25 mouse cellular contexts compared by ENCODE assay signal in genomic region chr17:21018410-21019080, GRCm38 (mm10). TPM values are rescaled to one million over a fixed set of nuclear protein-coding genes. Genes with fewer than 3 reads are reported as not detected.
A peak's percentile ranks its signal among the peaks of the same experiment; 100 is the strongest.
DNase-seq lines count a peak whose midpoint lies in the region; ATAC-seq and TF ChIP-seq lines count a peak whose summit lies in the region.
"Had no signal": no experiment of that assay in that cellular context is flagged by ENCODE, and none has a peak within 500 bp of the region (broad histone marks: within the 10 kb centered on the region; RNA-seq: fewer than 3 reads in every experiment).

No protein-coding gene starts in this region.

- no peaks in the 10 kb centered on the region for H3K4me1 ChIP-seq in intestine, embryonic 15.5 days (replicated peaks)
- no peaks in the 10 kb centered on the region for H3K4me1 ChIP-seq in intestine, postnatal 0 days (replicated peaks; ENCODE audit: control insufficient read depth, insufficient read depth, low read length)
- no peaks in the 10 kb centered on the region for H3K4me1 ChIP-seq in intestine, embryonic 16.5 days (ENCODE audit: control insufficient read depth, insufficient read depth, low read length)
- H3K4me1 ChIP-seq in liver, embryonic 15.5 days (replicated peaks): peaks cover 20% of the 10 kb centered on the region
- H3K4me1 ChIP-seq: embryonic facial prominence, embryonic 10.5 days; forebrain, embryonic 10.5 days; heart, embryonic 13.5 days; hindbrain, embryonic 15.5 days had no signal

- 73% methylated on average over 1 of the region's 1 CpGs for WGBS in intestine, embryonic 15.5 days
- WGBS in intestine, postnatal 0 days: 62% methylated on average over 1 of the region's 1 CpGs
- 81% methylated on average over 1 of the region's 1 CpGs for WGBS in intestine, embryonic 16.5 days
- WGBS in liver, embryonic 15.5 days (ENCODE audit: insufficient replicate concordance): 32% methylated on average over 1 of the region's 1 CpGs

- TF ChIP-seq CTCF in intestine, postnatal 0 days (IDR thresholded peaks at IDR 0.05; ENCODE audit: low read depth): no peak

- H3K27me3 ChIP-seq in intestine, embryonic 15.5 days (replicated peaks): no peaks in the 10 kb centered on the region
- no peaks in the 10 kb centered on the region for H3K27me3 ChIP-seq in intestine, postnatal 0 days (replicated peaks; ENCODE audit: control insufficient read depth, insufficient read depth, low read length)
- H3K27me3 ChIP-seq in intestine, embryonic 16.5 days (replicated peaks; ENCODE audit: control insufficient read depth, insufficient read depth, low read length): no peaks in the 10 kb centered on the region
- no peaks in the 10 kb centered on the region for H3K27me3 ChIP-seq in liver, embryonic 15.5 days
- H3K27me3 ChIP-seq: heart, embryonic 13.5 days; hindbrain, embryonic 15.5 days had no signal

- H3K27ac ChIP-seq in intestine, embryonic 15.5 days: no peak overlapping the region
- H3K27ac ChIP-seq in intestine, postnatal 0 days (ENCODE audit: low read depth, low read length): no peak overlapping the region
- H3K27ac ChIP-seq in intestine, embryonic 16.5 days (ENCODE audit: low read length): no peak overlapping the region
- H3K27ac ChIP-seq in liver, embryonic 15.5 days (replicated peaks): peak overlapping the region; percentile 59
- H3K27ac ChIP-seq: embryonic facial prominence, embryonic 10.5 days; forebrain, embryonic 10.5 days; heart, embryonic 13.5 days; hindbrain, embryonic 15.5 days had no signal

- no peak overlapping the region for H3K9ac ChIP-seq in intestine, embryonic 15.5 days
- no peak overlapping the region for H3K9ac ChIP-seq in intestine, postnatal 0 days (ENCODE audit: low read depth, low read length)
- H3K9ac ChIP-seq in intestine, embryonic 16.5 days (ENCODE audit: low read depth, low read length): no peak overlapping the region
- H3K9ac ChIP-seq in liver, embryonic 15.5 days: no peak overlapping the region
- H3K9ac ChIP-seq: heart, embryonic 13.5 days; hindbrain, embryonic 15.5 days had no signal

- no peak overlapping the region for H3K4me3 ChIP-seq in intestine, embryonic 15.5 days (replicated peaks)
- no peak overlapping the region for H3K4me3 ChIP-seq in intestine, postnatal 0 days (ENCODE audit: low read depth, low read length)
- no peak overlapping the region for H3K4me3 ChIP-seq in intestine, embryonic 16.5 days (ENCODE audit: low read length)
- H3K4me3 ChIP-seq in liver, embryonic 15.5 days (replicated peaks): no peak overlapping the region
- H3K4me3 ChIP-seq: embryonic facial prominence, embryonic 10.5 days; forebrain, embryonic 10.5 days; heart, embryonic 13.5 days; hindbrain, embryonic 15.5 days had no signal

- H3K36me3 ChIP-seq in intestine, embryonic 15.5 days: 0 out of 2 replicates have a peak, but pooled peaks cover 4% of the 10 kb centered on the region
- peaks cover 20% of the 10 kb centered on the region for H3K36me3 ChIP-seq in intestine, postnatal 0 days (ENCODE audit: control insufficient read depth, insufficient read depth)
- peaks cover 12% of the 10 kb centered on the region; the same call in 1 of the 2 replicates for H3K36me3 ChIP-seq in intestine, embryonic 16.5 days (ENCODE audit: control insufficient read depth, insufficient read depth, low read length)
- H3K36me3 ChIP-seq in liver, embryonic 15.5 days (replicated peaks): peaks cover 42% of the 10 kb centered on the region

- no peak for DNase-seq in adrenal gland, postnatal 36 days
- no peak for DNase-seq in frontal cortex, postnatal 10 days (ENCODE audit: low spot score in 2 of 2)
- no peak for DNase-seq in layer of hippocampus, adult 11-12 months (ENCODE audit: low spot score)
- DNase-seq: adrenal gland, adult 8-10 months; cerebellum, adult 18-20 months; cerebellum, adult 9-11 months; cerebellum, postnatal 36 days; gastrocnemius, postnatal 36 days; heart, adult 11 months; heart, postnatal 36 days had no signal

- no peak overlapping the region for H3K4me2 ChIP-seq in intestine, embryonic 15.5 days (replicated peaks)
- no peak overlapping the region for H3K4me2 ChIP-seq in intestine, postnatal 0 days (replicated peaks; ENCODE audit: low read depth)
- no peak overlapping the region for H3K4me2 ChIP-seq in intestine, embryonic 16.5 days (ENCODE audit: low read depth, low read length)
- H3K4me2 ChIP-seq in liver, embryonic 15.5 days: peak overlapping the region; percentile 21; the same call in 1 of the 2 replicates
- H3K4me2 ChIP-seq: heart, embryonic 13.5 days; hindbrain, embryonic 15.5 days had no signal

- ATAC-seq in intestine, embryonic 15.5 days: 0 out of 2 replicates have a peak, but pooled peaks have one; percentile 45
- ATAC-seq in intestine, postnatal 0 days: no peak
- ATAC-seq in intestine, embryonic 16.5 days: peak; percentile 52; the same call in 1 of the 2 replicates
- peak; percentile 74 for ATAC-seq in liver, embryonic 15.5 days (ENCODE audit: insufficient read depth)
- peak; percentile 92 for ATAC-seq in megakaryocyte-erythroid progenitor cell, adult 5-6 weeks (replicated peaks; ENCODE audit: low FRiP score, low TSS enrichment, poor library complexity, severe bottlenecking)
- ATAC-seq: forebrain, embryonic 14.5 days had no signal

- no peaks in the 10 kb centered on the region for H3K9me3 ChIP-seq in intestine, embryonic 15.5 days
- H3K9me3 ChIP-seq in intestine, postnatal 0 days (ENCODE audit: control insufficient read depth): no peaks in the 10 kb centered on the region
- H3K9me3 ChIP-seq in intestine, embryonic 16.5 days (ENCODE audit: control insufficient read depth, low read length): no peaks in the 10 kb centered on the region
- H3K9me3 ChIP-seq in liver, embryonic 15.5 days (replicated peaks): no peaks in the 10 kb centered on the region
- H3K9me3 ChIP-seq: embryonic facial prominence, embryonic 10.5 days; forebrain, embryonic 10.5 days; heart, embryonic 13.5 days; hindbrain, embryonic 15.5 days had no signal

RNA-seq across cellular contexts. Expression of gene Zfp160, which starts 9.8 kb away (rescaled TPM):
- 10.2 and 11.3 TPM in 2 replicates for polyA plus RNA-seq in intestine, embryonic 15.5 days (2015; fragmentation: Nextera tagmentation; extraction: Ambion mirVana)
- polyA plus RNA-seq in intestine, postnatal 0 days (2015; fragmentation: Nextera tagmentation; extraction: Ambion mirVana): 5.8 and 7.9 TPM in 2 replicates
- polyA plus RNA-seq in intestine, embryonic 16.5 days (2015; fragmentation: Nextera tagmentation; extraction: Ambion mirVana): 8.2 TPM in 2 replicates
- polyA plus RNA-seq in liver, embryonic 15.5 days (2015; fragmentation: Nextera tagmentation; extraction: Ambion mirVana): 3.6 and 4.5 TPM in 2 replicates
- total RNA-seq in megakaryocyte-erythroid progenitor cell, adult 5-6 weeks (2014; fragmentation: Nextera tagmentation): 30.8 and 31.7 TPM in 2 replicates
- 25.4 and 39.1 TPM in 2 replicates for total RNA-seq in megakaryocyte-erythroid progenitor cell, adult 5-6 weeks (2017)
- 10 to 100 TPM; 14.9 to 15.8 TPM for total RNA-seq in adrenal gland, postnatal 36 days (2021)

RNA-seq across cellular contexts. Expression of gene Vmn1r233, which starts 22.3 kb away (rescaled TPM):
- not detected in 2 replicates for polyA plus RNA-seq in intestine, embryonic 15.5 days (2015; fragmentation: Nextera tagmentation; extraction: Ambion mirVana)
- not detected in 2 replicates for polyA plus RNA-seq in intestine, postnatal 0 days (2015; fragmentation: Nextera tagmentation; extraction: Ambion mirVana)
- not detected in 2 replicates for polyA plus RNA-seq in intestine, embryonic 16.5 days (2015; fragmentation: Nextera tagmentation; extraction: Ambion mirVana)
- not detected in 2 replicates for polyA plus RNA-seq in liver, embryonic 15.5 days (2015; fragmentation: Nextera tagmentation; extraction: Ambion mirVana)
- not detected in 2 replicates for total RNA-seq in megakaryocyte-erythroid progenitor cell, adult 5-6 weeks (2014; fragmentation: Nextera tagmentation)
- total RNA-seq in megakaryocyte-erythroid progenitor cell, adult 5-6 weeks (2017): not detected in 2 replicates
- total RNA-seq in adrenal gland, postnatal 36 days (2021): not detected
- total RNA-seq: gastrocnemius, adult 8-10 months; gastrocnemius, postnatal 36 days; heart, postnatal 36 days had no signal
- polyA plus RNA-seq: C2C12; embryonic facial prominence, embryonic 10.5 days; embryonic facial prominence, embryonic 14.5 days; forebrain, embryonic 10.5 days; forebrain, embryonic 14.5 days; heart, embryonic 13.5 days; heart, postnatal 0 days; hindbrain, embryonic 11.5 days; hindbrain, embryonic 15.5 days had no signal
